Mouse (Mus musculus): ENCODE measurements around the gene St5.

- TF ChIP-seq CTCF (IDR thresholded peaks at IDR 0.05; ENCODE audit: control insufficient read depth, insufficient read depth, low read length) (no peak), POLR2A (IDR thresholded peaks at IDR 0.05; ENCODE audit: borderline replicate concordance, control insufficient read depth, low read depth, low read length) (no peak)
Measured at GRCm38 (mm10) chr7:109643305-109643994, 60.0 kb downstream of the St5 start.

All from bone marrow, adult 2 months (tissue).